Mouse (Mus musculus) erythroblast, embryonic 14.5 days (primary cell): ENCODE measurements around the gene Phb. TPM values are rescaled to one million over a fixed set of nuclear protein-coding genes. Genes with fewer than 3 reads are reported as not detected.

Source experiments
- H3K27me3 ChIP-seq: 2 replicates; pipeline ENCODE4 v1.6.1; 2012; ENCODE audit warnings: inconsistent platforms; ENCODE audit not compliant: control insufficient read depth
- H3K36me3 ChIP-seq: 2 replicates; pipeline ENCODE4 v1.6.1; 2012; ENCODE audit warnings: mild to moderate bottlenecking, inconsistent platforms; ENCODE audit not compliant: control insufficient read depth
- H3K4me1 ChIP-seq: 2 replicates; pipeline ENCODE4 v1.6.1; 2012; ENCODE audit warnings: inconsistent platforms; ENCODE audit not compliant: control insufficient read depth
- H3K4me3 ChIP-seq: replicated peaks from 2 replicates; pipeline ENCODE3; 2012; ENCODE audit warnings: moderate library complexity, mild to moderate bottlenecking, inconsistent platforms
- H3K9me3 ChIP-seq: 2 replicates; pipeline ENCODE4 v1.6.1; 2012; ENCODE audit warnings: low read length, inconsistent platforms, mixed read lengths; ENCODE audit not compliant: control insufficient read depth
- GATA1 ChIP-seq: IDR thresholded peaks from 2 replicates; pipeline ENCODE4 v1.6.1; 2012; ENCODE audit warnings: low read length, inconsistent platforms, mixed read lengths
- TAL1 ChIP-seq: IDR thresholded peaks from 3 replicates; pipeline ENCODE4 v1.6.1; 2012; ENCODE audit warnings: low read length, inconsistent platforms, mixed read lengths
- polyA plus RNA-seq: library from polyadenylated mRNA; stranded (reverse); fragments of >175 nt; gene quantifications from 2 replicates; pipeline ENCODE4 v1.2.3, GENCODE M21; 2012

Gene Phb
- polyA plus RNA-seq = 9.7 and 17.2 TPM in 2 replicates

GRCm38 (mm10) chr11:95666529-95667149, at the start of gene Phb:
TSS of gene Phb (plus strand) at chr11:95666957.
- peaks cover 30% of the 10 kb centered on the region for H3K36me3 ChIP-seq
- peaks cover 26% of the 10 kb centered on the region for H3K4me1 ChIP-seq
- TF ChIP-seq TAL1 = no peak
- no peak for TF ChIP-seq GATA1
- H3K9me3 ChIP-seq = peaks cover 3% of the 10 kb centered on the region
- peak within 1 kb of the TSS; percentile 81 for H3K4me3 ChIP-seq
- peaks cover 4% of the 10 kb centered on the region for H3K27me3 ChIP-seq

GRCm38 (mm10) chr11:95617785-95618465, 48.8 kb upstream of the Phb start:
- Histone ChIP-seq H3K9me3 (no peaks in the 10 kb centered on the region), H3K4me1 (no peaks in the 10 kb centered on the region), H3K36me3 (no peaks in the 10 kb centered on the region), H3K27me3 (peaks cover 10% of the 10 kb centered on the region), H3K4me3 (no peak overlapping the region)
- TF ChIP-seq TAL1 = no peak
- TF ChIP-seq GATA1 = no peak

- H3K4me3 ChIP-seq = no peak overlapping the region
- no peak for TF ChIP-seq GATA1
- TF ChIP-seq TAL1 = no peak
- H3K27me3 ChIP-seq = peaks cover 10% of the 10 kb centered on the region
- H3K9me3 ChIP-seq = no peaks in the 10 kb centered on the region
- no peaks in the 10 kb centered on the region for H3K36me3 ChIP-seq
- H3K4me1 ChIP-seq = no peaks in the 10 kb centered on the region
Observed at GRCm38 (mm10) chr11:95619081-95619480, 47.7 kb upstream of the Phb start.

GRCm38 (mm10) chr11:95619886-95620444, 46.8 kb upstream of the Phb start:
- Histone ChIP-seq H3K9me3 (no peaks in the 10 kb centered on the region), H3K4me1 (no peaks in the 10 kb centered on the region), H3K36me3 (no peaks in the 10 kb centered on the region), H3K27me3 (peaks cover 10% of the 10 kb centered on the region), H3K4me3 (no peak overlapping the region)
- TF ChIP-seq TAL1 (no peak), GATA1 (no peak)

GRCm38 (mm10) chr11:95621010-95621409, 45.7 kb upstream of the Phb start:
- no peaks in the 10 kb centered on the region for H3K36me3 ChIP-seq
- no peaks in the 10 kb centered on the region for H3K4me1 ChIP-seq
- H3K27me3 ChIP-seq = peaks cover 10% of the 10 kb centered on the region
- H3K9me3 ChIP-seq = no peaks in the 10 kb centered on the region
- no peak overlapping the region for H3K4me3 ChIP-seq
- TF ChIP-seq TAL1 (no peak), GATA1 (no peak)

- H3K27me3 ChIP-seq = peaks cover 10% of the 10 kb centered on the region
- no peaks in the 10 kb centered on the region for H3K36me3 ChIP-seq
- H3K9me3 ChIP-seq = no peaks in the 10 kb centered on the region
- H3K4me3 ChIP-seq = no peak overlapping the region
- TF ChIP-seq TAL1 (no peak), GATA1 (no peak)
- H3K4me1 ChIP-seq = no peaks in the 10 kb centered on the region
Observed at GRCm38 (mm10) chr11:95621541-95622130, 45.1 kb upstream of the Phb start.

- Histone ChIP-seq H3K27me3 (peaks cover 15% of the 10 kb centered on the region), H3K9me3 (no peaks in the 10 kb centered on the region), H3K4me3 (no peak overlapping the region), H3K36me3 (no peaks in the 10 kb centered on the region), H3K4me1 (no peaks in the 10 kb centered on the region)
- TF ChIP-seq TAL1 = no peak
- TF ChIP-seq GATA1 = no peak
Observed at GRCm38 (mm10) chr11:95622426-95622825, 44.3 kb upstream of the Phb start.

- Histone ChIP-seq H3K27me3 (peaks cover 5% of the 10 kb centered on the region), H3K4me1 (no peaks in the 10 kb centered on the region), H3K4me3 (no peak overlapping the region), H3K9me3 (no peaks in the 10 kb centered on the region), H3K36me3 (no peaks in the 10 kb centered on the region)
- TF ChIP-seq TAL1 (no peak), GATA1 (no peak)
Observed at GRCm38 (mm10) chr11:95630558-95630957, 36.2 kb upstream of the Phb start.

- Histone ChIP-seq H3K27me3 (peaks cover 5% of the 10 kb centered on the region), H3K4me1 (no peaks in the 10 kb centered on the region)
- TF ChIP-seq TAL1 (no peak), GATA1 (no peak)
Observed at GRCm38 (mm10) chr11:95631301-95631700, 35.5 kb upstream of the Phb start.

More at GRCm38 (mm10) chr11:95631301-95631700, 35.5 kb upstream of the Phb start:
- Histone ChIP-seq H3K36me3 (no peaks in the 10 kb centered on the region), H3K9me3 (no peaks in the 10 kb centered on the region), H3K4me3 (no peak overlapping the region)
